Mouse (Mus musculus): Measurements from ENCODE around the gene Pex12. TPM values are rescaled to one million over a fixed set of nuclear protein-coding genes. Genes with fewer than 3 reads are reported as not detected.

The Pex12 gene
- polyA plus RNA-seq, 1 experiment from 2014 or later: 16.4 TPM

DNA sequence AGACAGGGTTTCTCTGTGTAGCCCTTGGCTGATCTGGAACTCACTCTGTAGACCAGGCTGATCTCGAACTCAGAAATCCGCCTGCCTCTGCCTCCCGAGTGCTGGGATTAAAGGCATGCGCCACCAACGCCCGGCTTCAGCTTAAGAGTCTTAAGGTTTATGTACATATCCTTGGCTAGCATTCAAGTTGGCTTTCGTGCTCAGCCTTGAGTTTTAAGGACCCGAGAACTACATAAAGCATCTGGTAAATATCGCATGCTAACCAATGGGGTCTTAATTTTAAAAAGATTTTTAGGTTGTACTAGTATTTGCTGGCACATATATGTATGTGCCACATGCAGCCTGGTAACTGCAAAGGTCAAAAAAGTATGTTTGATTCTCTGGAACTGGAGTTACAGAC lies 2.7 kb downstream of the Pex12 start:
- no peak overlapping the region for H3K27ac ChIP-seq
- peaks cover 17% of the 10 kb centered on the region for H3K4me1 ChIP-seq (replicated peaks)
- no peak overlapping the region for H3K4me3 ChIP-seq (replicated peaks)
- no peaks in the 10 kb centered on the region for H3K27me3 ChIP-seq (replicated peaks)
- no peaks in the 10 kb centered on the region for H3K36me3 ChIP-seq
- no peak overlapping the region; the same call in 1 of the 2 replicates for H3K4me2 ChIP-seq (replicated peaks)
- no peaks in the 10 kb centered on the region for H3K9me3 ChIP-seq
- H3K9ac ChIP-seq: no peak overlapping the region
- WGBS: 91% methylated on average over 9 of the region's 9 CpGs
- ATAC-seq: no peak

GRCm38 (mm10) chr11:83298225-83299195 lies 3.9 kb downstream of the Pex12 start, which contains the start of gene Ap2b1:
Gene Ap2b1 (plus strand): TSS chr11:83299024.
- WGBS: 1% methylated on average over 56 of the region's 56 CpGs
- peak within 1 kb of the TSS; percentile 79 for H3K4me2 ChIP-seq (replicated peaks)
- H3K4me3 ChIP-seq (replicated peaks): peak within 1 kb of the TSS; percentile 71
- H3K36me3 ChIP-seq: no peaks in the 10 kb centered on the region
- ATAC-seq: peak; percentile 93
- peaks cover 8% of the 10 kb centered on the region; the same call in 1 of the 2 replicates for H3K4me1 ChIP-seq (replicated peaks)
- H3K27ac ChIP-seq: peak within 1 kb of the TSS; percentile 93
- no peaks in the 10 kb centered on the region for H3K9me3 ChIP-seq
- H3K27me3 ChIP-seq (replicated peaks): no peaks in the 10 kb centered on the region
- peak within 1 kb of the TSS; percentile 83 for H3K9ac ChIP-seq

DNA sequence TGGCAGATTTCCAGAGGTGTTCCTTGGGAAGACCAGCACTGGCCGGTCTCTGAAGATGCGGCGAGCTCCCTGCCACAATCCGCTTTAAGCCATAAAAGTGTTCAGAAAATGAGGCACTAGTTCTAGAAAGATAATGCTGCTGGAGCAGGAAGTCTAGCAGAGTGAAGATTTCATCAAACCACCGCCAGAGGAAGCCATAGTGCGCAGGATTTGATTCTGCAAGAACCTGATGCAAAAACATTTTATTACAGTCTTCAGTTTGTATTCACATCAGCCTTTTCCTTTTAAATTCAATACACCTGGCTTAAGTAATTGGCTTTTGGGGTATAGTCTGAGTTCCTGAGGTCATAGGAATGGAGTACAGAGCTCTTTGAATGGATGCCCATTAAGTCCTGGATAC lies 4.6 kb downstream of the Pex12 start:
- no peaks in the 10 kb centered on the region for H3K36me3 ChIP-seq
- no peak for ATAC-seq
- H3K9ac ChIP-seq: peak overlapping the region; percentile 83; the same call in 1 of the 2 replicates
- H3K4me1 ChIP-seq (replicated peaks): peaks cover 13% of the 10 kb centered on the region; the same call in 1 of the 2 replicates
- H3K4me3 ChIP-seq (replicated peaks): peak overlapping the region; percentile 71
- H3K27ac ChIP-seq: no peak overlapping the region
- H3K9me3 ChIP-seq: no peaks in the 10 kb centered on the region
- H3K27me3 ChIP-seq (replicated peaks): no peaks in the 10 kb centered on the region
- H3K4me2 ChIP-seq (replicated peaks): peak overlapping the region; percentile 79
- 57% methylated on average over 6 of the region's 6 CpGs for WGBS

DNA sequence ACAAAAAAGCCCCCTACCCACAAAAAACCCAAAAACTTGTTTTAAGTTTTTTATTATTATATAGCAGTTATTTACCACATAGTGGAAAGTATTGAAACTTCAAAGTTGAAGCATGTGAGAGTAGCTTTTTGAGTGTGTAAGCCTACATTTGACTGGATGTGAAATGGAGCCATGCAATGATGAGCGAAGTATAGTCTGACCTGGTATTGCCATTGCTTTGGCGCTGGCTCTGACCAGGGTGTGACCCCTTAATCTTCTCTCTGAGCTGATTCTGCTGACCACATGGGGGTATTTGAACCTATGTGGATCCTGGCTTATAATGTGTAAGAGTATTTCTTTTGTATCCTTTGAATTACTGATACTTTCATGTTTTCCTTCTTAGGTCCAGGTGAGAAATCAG lies 8.3 kb downstream of the Pex12 start:
- 91% methylated on average over 2 of the region's 2 CpGs for WGBS
- Histone ChIP-seq H3K9ac (no peak overlapping the region), H3K27me3 (replicated peaks) (no peaks in the 10 kb centered on the region), H3K27ac (no peak overlapping the region), H3K4me1 (replicated peaks) (peaks cover 19% of the 10 kb centered on the region; the same call in 1 of the 2 replicates), H3K36me3 (no peaks in the 10 kb centered on the region), H3K9me3 (no peaks in the 10 kb centered on the region), H3K4me2 (replicated peaks) (no peak overlapping the region), H3K4me3 (replicated peaks) (no peak overlapping the region)
- ATAC-seq: no peak

- Histone ChIP-seq H3K27me3 (replicated peaks) (no peaks in the 10 kb centered on the region), H3K4me3 (replicated peaks) (peak overlapping the region; percentile 60), H3K36me3 (no peaks in the 10 kb centered on the region), H3K4me1 (replicated peaks) (peaks cover 19% of the 10 kb centered on the region; the same call in 1 of the 2 replicates), H3K9me3 (no peaks in the 10 kb centered on the region), H3K27ac (no peak overlapping the region), H3K4me2 (replicated peaks) (peak overlapping the region; percentile 77), H3K9ac (peak overlapping the region; percentile 75)
- ATAC-seq: no peak
- 90% methylated on average over 1 of the region's 1 CpGs for WGBS
These were observed 9.2 kb downstream of the Pex12 start for GRCm38 (mm10) chr11:83293182-83293581.

DNA sequence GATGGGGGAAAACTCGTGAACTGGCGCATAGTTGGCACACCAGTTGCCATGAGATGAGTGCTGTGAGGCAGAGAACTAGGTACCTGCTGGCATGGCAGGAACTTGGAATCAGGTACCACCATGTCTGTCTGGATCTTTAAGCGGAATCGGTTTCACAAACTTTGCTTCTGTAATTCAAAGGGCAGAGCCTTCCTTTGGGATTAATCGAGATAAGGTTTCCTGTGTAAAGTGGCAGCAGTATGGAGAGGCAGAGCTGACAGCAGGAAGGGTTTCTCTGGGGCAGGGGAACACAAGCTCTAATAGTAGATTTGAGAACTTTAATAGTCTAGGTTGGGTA lies 10.2 kb downstream of the Pex12 start:
- H3K27me3 ChIP-seq (replicated peaks): no peaks in the 10 kb centered on the region
- no peaks in the 10 kb centered on the region for H3K36me3 ChIP-seq
- no peak for ATAC-seq
- peak overlapping the region; percentile 52; the same call in 1 of the 2 replicates for H3K27ac ChIP-seq
- peak overlapping the region; percentile 75 for H3K9ac ChIP-seq
- H3K9me3 ChIP-seq: no peaks in the 10 kb centered on the region
- peaks cover 13% of the 10 kb centered on the region; the same call in 1 of the 2 replicates for H3K4me1 ChIP-seq (replicated peaks)
- under 1% methylated on average over 5 of the region's 5 CpGs for WGBS
- peak overlapping the region; percentile 77 for H3K4me2 ChIP-seq (replicated peaks)
- H3K4me3 ChIP-seq (replicated peaks): peak overlapping the region; percentile 60

GRCm38 (mm10) chr11:83291375-83292250 lies 10.8 kb downstream of the Pex12 start:
- Histone ChIP-seq H3K9ac (peak overlapping the region; percentile 75), H3K9me3 (no peaks in the 10 kb centered on the region), H3K27ac (peak overlapping the region; percentile 52), H3K4me2 (replicated peaks) (peak overlapping the region; percentile 77), H3K27me3 (replicated peaks) (no peaks in the 10 kb centered on the region), H3K4me3 (replicated peaks) (peak overlapping the region; percentile 60), H3K4me1 (replicated peaks) (peaks cover 11% of the 10 kb centered on the region; the same call in 1 of the 2 replicates), H3K36me3 (no peaks in the 10 kb centered on the region)
- WGBS: 0% methylated on average over 37 of the region's 38 CpGs
- ATAC-seq: peak; percentile 99

DNA sequence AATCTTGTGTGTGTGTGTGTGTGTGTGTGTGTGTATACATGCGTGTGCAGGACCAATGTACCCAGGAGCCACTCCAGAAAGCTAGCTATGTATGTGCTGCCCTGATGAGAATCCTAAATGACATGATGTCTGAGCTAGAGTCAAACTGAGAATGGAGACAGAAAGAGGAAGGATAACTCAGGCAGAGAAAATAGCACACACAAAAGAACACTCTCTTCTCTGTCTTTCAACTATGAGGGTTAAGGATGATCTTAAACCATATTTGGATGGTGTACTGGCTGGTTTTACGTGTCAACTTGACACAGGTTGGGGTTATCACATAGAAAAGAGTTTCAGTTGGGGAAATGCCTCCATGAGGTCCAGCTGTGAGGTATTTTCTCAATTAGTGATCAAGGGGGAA lies 12.8 kb downstream of the Pex12 start:
- Histone ChIP-seq H3K9me3 (no peaks in the 10 kb centered on the region), H3K27ac (no peak overlapping the region), H3K27me3 (replicated peaks) (no peaks in the 10 kb centered on the region), H3K36me3 (no peaks in the 10 kb centered on the region), H3K4me3 (replicated peaks) (no peak overlapping the region), H3K4me2 (replicated peaks) (no peak overlapping the region), H3K9ac (no peak overlapping the region), H3K4me1 (replicated peaks) (peaks cover 11% of the 10 kb centered on the region; the same call in 1 of the 2 replicates)
- no peak for ATAC-seq
- 86% methylated on average over 2 of the region's 2 CpGs for WGBS

- no peak overlapping the region for H3K4me3 ChIP-seq (replicated peaks)
- H3K4me1 ChIP-seq (replicated peaks): peaks cover 11% of the 10 kb centered on the region; the same call in 1 of the 2 replicates
- no peaks in the 10 kb centered on the region for H3K36me3 ChIP-seq
- no peak overlapping the region for H3K4me2 ChIP-seq (replicated peaks)
- WGBS: 90% methylated on average over 5 of the region's 5 CpGs
- no peak for ATAC-seq
- no peak overlapping the region for H3K27ac ChIP-seq
- no peaks in the 10 kb centered on the region for H3K9me3 ChIP-seq
- no peaks in the 10 kb centered on the region for H3K27me3 ChIP-seq (replicated peaks)
- H3K9ac ChIP-seq: no peak overlapping the region
These were observed 13.3 kb downstream of the Pex12 start for GRCm38 (mm10) chr11:83289036-83289435.

DNA sequence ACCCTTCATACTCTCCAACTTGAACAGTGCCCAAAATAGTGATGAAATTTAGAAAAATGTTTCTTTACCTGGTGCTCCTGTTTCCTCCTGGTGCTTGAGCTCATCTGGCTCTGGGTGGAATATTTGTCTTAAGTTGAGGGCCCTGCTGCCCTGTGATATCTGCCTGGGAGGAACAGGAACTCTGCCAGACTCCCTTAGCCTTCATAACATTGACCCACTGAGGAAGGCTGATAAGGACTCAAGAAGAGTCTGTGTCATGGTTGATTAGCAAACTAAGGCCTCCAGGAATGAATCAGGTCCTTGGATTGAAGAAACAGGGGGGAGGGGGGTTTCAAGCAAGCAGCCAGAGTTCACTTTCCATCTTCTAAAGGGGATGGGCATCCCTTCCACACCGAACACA lies 15.8 kb downstream of the Pex12 start, which contains the start of gene Slfn14:
Gene Slfn14, minus strand, starts transcription at position 161 of the 400 bp plus-strand sequence.
- no peak for ATAC-seq

DNA sequence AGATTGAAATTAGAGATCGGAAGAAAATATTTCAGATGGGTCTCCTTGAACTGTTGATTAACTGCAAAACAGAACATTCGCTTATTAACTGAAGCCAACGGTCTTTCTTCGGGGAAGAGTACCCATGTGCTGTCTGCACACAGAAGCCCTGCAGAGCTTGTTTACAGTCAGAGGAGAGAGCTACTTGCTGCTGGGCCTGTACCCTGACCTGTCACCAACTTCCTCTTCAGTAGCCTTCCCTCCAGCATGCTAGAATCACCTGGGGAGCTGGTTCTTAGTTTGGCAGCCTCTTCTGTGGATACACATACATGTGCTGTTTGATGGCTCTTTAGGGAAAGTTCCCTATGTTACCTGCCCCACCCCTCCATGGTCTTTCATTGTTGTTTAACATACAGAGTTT lies 16.8 kb downstream of the Pex12 start:
- no peak overlapping the region for H3K4me2 ChIP-seq (replicated peaks)
- H3K27ac ChIP-seq: no peak overlapping the region
- no peak overlapping the region for H3K9ac ChIP-seq
- no peak overlapping the region for H3K4me3 ChIP-seq (replicated peaks)
- 90% methylated on average over 4 of the region's 4 CpGs for WGBS
- no peaks in the 10 kb centered on the region for H3K27me3 ChIP-seq (replicated peaks)
- no peaks in the 10 kb centered on the region for H3K4me1 ChIP-seq (replicated peaks)
- H3K36me3 ChIP-seq: no peaks in the 10 kb centered on the region
- ATAC-seq: no peak
- H3K9me3 ChIP-seq: no peaks in the 10 kb centered on the region

More for the DNA sequence above, 15.8 kb downstream of the Pex12 start, which contains the start of gene Slfn14:
- no peak within 1 kb of the TSS for H3K4me3 ChIP-seq (replicated peaks)
- no peak within 1 kb of the TSS for H3K9ac ChIP-seq
- no peaks in the 10 kb centered on the region for H3K36me3 ChIP-seq
- no peaks in the 10 kb centered on the region for H3K9me3 ChIP-seq
- H3K27ac ChIP-seq: no peak within 1 kb of the TSS
- peaks cover 2% of the 10 kb centered on the region; the same call in 1 of the 2 replicates for H3K4me1 ChIP-seq (replicated peaks)
- 71% methylated on average over 1 of the region's 1 CpGs for WGBS
- no peaks in the 10 kb centered on the region for H3K27me3 ChIP-seq (replicated peaks)
- H3K4me2 ChIP-seq (replicated peaks): no peak within 1 kb of the TSS

GRCm38 (mm10) chr11:83282084-83282483 lies 20.3 kb downstream of the Pex12 start:
- no peaks in the 10 kb centered on the region for H3K4me1 ChIP-seq (replicated peaks)
- no peak for ATAC-seq
- no peaks in the 10 kb centered on the region for H3K36me3 ChIP-seq
- no peak overlapping the region for H3K27ac ChIP-seq
- no peak overlapping the region for H3K9ac ChIP-seq
- 67% methylated on average over 2 of the region's 2 CpGs for WGBS
- no peak overlapping the region for H3K4me2 ChIP-seq (replicated peaks)
- H3K27me3 ChIP-seq (replicated peaks): no peaks in the 10 kb centered on the region
- H3K9me3 ChIP-seq: no peaks in the 10 kb centered on the region
- no peak overlapping the region for H3K4me3 ChIP-seq (replicated peaks)
